Mouse (Mus musculus): ENCODE measurements around the gene Fam193b.
"Not testable (repeated sequence)": the region's sequence is repeated elsewhere in the genome, so short reads cannot be mapped to it uniquely, and the experiment has no call there.

Fam193b gene

DNA sequence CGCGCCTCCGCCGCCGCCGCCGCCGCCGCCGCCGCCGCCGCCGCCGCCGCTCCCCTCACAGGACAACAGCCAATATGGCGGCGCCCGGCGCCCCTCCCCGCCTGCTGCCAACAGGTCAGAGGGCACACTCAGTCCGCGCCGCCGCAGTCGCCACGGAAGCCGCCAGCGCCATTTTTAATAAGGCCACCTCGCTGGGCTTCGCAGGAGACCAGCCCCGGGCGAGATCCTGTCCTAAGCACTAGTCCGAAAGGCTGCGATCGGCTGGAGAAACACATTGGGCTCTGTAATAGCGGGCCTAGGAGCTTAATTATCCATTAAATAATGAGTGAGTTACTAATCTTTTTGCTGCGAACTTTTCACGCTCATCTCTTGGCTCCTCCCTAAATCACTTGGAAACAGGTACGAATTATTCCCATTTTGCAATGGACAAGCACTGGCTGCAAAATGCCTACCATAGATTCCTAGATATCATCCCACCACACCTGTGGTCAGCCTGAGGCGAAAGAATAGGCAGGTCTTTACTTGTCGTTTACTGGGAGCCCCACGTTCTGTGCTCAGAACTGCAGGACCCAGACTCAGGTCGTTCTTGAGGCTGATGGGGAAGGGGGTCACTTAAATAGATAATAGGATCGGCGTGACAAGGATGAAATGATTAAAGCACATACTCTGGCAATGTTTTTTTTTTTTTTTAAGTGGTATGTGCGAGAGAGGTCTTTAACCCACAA is at the start of gene Fam193b:
Gene Fam193b (minus strand): TSS at position 94 of the 725 bp plus-strand sequence.
- in situ Hi-C loops (cut with MboI, MseI) = no loop called here

DNA sequence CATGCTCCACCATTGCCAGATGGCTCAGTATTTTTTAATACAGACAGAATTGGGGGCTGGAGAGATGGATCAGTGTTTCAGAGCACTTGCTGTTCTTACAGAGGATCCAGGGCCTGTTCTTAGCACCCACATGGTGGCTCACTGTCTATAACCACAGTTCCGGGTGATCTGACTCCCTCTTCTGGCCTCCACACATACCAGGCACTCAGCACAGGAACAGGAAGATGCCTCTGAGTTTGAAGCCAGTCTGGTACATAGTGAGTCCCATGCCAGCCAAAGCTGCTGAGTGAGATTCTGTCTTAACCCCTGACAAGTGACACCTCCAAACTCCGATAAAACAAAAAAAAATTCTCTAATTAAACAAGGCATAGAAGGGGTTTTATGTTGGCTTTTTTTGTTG is 49.4 kb upstream of the Fam193b start:
- in situ Hi-C loops (cut with MboI, MseI) = no loop called here

DNA sequence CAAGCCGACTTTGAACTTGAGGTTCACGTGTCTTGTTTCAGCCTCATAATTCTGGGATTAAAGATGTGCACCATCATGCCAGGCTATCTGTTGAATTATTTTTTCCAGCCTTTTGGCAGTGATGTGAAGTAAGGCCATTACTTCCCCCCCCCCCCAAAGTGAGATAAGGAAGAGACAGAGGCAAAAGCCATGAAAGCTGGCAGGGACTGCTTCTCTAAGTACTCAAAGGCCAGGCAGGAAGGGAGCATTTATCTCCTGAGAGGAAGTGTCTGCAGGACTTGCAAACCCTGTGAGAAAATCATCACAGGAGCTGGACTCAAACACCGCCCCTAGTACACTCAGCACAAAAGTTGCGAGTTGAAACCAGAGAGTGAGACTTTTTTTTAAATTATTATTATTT is 48.4 kb upstream of the Fam193b start:
- in situ Hi-C loops (cut with MboI, MseI) = no loop called here

DNA sequence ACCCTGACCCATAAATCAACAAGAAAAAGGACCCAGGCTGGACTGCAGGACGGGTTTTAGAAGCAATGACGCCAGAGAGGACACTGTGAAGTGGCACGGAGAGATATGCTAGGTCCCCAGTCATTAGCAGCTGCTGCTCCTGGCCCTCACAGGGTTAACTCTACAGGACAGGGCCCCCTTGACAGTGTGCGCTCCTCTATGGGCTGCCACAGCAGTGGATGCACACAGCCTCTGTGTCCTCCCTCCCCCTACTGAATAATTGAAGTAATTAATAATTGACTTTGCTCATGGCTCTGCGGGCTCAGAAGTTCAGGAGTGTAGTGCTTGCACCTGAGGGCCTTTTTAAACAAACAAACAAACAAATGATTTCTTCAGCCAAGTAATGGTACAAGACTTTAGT is 42.6 kb upstream of the Fam193b start:
- in situ Hi-C loops (cut with MboI, MseI) = no loop called here

DNA sequence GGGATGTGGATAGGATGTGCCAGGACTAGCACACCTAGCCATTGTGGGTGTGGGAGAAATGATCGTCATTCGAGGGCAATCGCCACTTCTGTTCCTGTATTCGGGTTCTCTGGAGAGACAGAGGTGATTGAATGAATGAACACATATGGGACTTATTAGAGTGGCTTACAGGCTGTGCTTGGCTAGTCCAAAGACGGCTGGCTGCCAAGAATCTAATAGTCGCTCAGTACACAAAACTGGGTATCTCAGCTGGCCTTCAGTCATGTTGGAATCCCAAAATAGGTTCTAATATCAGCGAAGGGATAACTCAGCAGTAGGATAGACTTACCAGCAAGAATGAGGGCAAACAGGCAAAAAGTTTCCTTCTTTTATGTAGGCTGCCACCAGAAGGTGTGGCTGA is 41.1 kb upstream of the Fam193b start:
- in situ Hi-C loops (cut with MboI, MseI) = no loop called here

DNA sequence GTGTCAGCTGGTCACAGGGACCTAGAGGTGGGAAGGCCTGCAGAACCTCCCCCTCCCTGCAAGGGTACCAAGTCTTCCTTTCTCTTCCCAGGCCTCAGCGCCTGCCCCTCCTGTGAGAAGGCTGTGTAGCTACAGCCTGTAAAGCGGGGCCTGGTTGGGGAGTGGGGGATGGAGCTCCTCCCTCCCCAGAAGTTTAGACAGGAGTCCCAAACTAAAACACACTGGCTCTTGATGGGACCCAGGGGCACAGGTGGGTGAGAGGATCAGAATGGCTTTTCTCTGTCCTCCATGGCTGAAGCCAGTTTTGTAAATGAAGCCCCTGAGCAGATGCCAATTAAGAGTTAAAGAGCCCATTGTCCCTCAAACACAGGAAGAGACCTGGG is 36.7 kb upstream of the Fam193b start:
- in situ Hi-C loops (cut with MboI, MseI) = no loop called here

DNA sequence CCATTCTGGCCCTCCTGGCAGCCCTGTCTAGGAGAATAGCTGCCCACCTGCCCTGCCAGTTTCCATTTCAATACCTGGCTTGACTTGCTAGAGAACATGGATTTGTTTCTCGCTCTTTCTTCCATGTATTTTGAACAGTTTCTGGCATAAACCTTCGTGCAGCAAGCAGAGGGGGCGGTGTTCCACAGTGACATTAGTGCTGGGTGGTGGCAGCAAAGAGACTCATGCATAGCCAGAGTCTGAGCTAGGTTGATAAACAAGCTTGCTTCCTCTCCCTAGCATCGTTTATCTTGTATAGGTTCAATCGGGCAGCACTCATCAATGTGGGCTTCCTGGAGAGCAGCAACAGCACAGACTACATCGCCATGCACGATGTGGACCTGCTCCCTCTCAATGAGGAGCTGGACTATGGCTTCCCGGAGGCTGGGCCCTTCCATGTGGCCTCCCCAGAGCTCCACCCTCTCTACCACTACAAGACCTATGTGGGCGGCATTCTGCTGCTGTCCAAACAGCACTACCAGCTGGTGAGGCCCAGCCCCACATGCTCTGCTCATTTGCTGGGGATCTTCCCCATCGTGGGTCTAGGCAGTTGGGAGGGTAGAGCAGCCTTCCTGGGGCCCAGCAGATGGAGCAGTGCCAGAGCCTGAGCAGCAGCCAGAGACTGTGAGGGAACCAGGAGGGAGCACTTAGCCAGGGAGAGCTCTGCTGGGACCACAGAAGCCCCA is 36.1 kb upstream of the Fam193b start:
- in situ Hi-C loops (cut with MboI, MseI) = no loop called here

DNA sequence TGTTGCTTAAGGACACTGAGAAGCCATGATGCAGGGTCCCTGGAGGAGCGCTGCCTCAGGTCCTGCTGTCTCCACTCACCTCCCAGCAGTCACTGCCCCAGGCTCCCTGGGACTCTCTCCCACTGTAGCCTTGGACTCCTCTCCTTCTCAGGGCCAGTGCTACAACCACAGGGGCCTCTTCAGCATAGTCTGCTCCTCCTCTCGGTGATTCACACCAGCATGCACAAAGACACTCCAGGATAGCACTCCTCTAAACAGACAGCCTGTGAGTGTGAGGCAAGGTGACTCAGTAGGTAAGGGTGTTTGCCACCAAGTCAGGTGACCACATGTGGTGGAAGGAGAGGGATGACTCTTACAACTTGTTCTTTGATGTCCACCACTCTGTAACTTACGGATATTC is 33.7 kb upstream of the Fam193b start:
- in situ Hi-C loops (cut with MboI, MseI) = loop anchor here in 1 of 2 experiments (5.0 kb wide), 1 partner anchor 33 kb away; the partner anchor contains the start of gene Ddx46

DNA sequence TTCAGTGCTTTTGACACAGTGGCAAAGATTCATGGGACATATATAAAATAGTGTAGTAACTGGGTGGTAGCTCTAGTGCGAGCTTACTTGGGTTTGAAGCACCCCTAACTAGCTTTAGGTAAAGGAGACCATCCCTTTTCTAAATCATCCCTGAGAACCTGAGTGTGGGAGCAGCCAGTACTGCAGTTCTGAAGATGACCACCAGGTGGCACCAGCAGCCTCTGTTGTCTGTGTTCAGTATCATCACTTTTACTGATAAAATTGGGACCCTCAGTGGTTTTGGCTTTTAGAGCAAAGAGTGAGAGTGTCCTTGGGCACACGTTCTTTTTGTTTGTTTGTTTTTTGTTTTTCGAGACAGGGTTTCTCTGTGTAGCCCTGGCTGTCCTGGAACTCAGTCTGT is 30.7 kb upstream of the Fam193b start:
- in situ Hi-C loops (cut with MboI, MseI) = loop anchor here in 1 of 2 experiments (5.0 kb wide), 1 partner anchor 36 kb away; the partner anchor contains the start of gene Ddx46

DNA sequence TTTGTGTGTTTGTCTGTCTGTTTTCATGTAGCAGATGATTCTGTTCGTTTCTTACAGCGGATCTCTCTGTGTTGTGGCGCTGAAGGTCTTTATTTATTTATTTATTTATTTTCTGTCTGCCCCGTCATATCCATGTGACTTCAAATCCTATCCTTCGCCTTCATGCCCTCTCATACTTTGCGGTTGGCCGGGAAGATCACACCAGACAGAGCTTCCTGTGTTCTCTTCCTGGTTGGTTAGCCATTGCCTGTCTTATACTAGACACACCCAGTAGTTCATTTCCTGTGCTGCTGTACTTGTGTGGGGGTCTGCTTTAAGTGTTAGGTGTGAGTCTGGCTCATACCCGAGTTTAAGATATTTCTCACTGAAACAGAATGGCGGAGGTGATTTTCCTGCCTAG is 29.7 kb upstream of the Fam193b start:
- in situ Hi-C loops (cut with MboI, MseI) = loop anchor here in 1 of 2 experiments (5.0 kb wide), 1 partner anchor 37 kb away; the partner anchor contains the start of gene Ddx46

DNA sequence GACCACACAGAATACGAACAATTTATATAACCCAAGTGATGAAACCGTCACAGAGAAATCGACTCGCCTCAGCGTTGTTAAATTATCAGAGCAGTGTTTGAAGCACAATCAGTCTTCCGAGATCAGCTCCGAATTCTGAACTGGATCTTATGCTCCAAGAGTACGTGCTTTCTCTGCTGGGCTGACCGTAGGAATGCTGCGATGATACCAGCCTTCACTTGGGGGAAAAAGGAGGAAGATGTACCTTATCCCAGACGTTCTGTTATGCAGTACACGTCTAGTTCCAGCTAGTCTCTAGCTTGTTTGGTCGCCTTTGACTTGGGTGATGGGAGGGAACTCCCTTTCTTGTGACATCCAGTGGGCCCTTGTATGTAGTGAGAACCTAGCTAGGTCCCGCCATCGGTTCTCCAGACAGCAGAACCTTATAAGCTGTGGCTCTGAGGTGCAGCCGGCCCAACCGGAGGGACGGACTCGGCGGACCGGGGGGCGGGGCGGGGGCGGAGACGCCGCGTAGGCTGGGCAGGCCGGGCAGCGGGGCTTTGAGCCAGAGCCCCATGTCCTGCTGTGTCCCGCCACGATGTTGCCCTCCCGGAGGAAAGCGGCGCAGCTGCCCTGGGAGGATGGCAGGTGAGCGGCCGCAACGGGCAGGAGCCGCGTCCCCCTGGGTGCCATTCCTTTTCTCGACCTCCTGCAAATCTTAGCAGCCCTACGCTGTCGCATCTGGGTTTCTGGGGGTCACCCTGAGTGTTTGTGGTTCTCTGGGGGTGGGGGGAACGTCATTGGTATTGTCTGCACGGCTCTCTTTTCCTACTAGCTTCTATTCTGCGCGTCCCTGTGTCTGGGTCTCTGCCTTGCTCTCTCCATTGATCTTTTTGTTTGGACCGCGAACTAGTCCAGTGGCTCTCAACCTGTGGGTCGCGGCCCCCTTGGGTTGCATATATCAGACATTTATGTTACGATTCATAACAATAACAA is 28.9 kb upstream of the Fam193b start, which contains the start of gene B4galt7:
Gene B4galt7 (plus strand): TSS at position 331 of the 975 bp plus-strand sequence.
- in situ Hi-C loops (cut with MboI, MseI) = loop anchor here in 1 of 2 experiments (5.0 kb wide), 1 partner anchor 37 kb away; the partner anchor contains the start of gene Ddx46

DNA sequence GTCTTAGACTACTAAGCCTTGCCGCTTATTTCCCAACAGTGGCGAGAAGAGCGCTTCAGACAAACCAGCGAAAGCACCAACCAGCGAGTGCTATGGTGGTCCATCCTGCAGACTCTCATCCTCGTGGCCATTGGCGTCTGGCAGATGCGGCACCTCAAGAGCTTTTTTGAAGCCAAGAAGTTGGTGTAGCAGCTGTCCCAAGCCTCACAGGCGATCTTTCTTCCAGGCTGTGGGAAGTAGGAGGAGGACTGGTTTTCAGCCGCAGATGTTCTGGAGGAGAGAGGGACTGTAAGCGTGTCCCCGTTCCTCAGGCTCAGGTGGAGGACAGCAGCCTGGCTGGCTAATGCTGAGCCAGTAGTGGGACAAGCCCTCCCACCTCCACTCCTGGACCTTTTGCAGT is 25.9 kb upstream of the Fam193b start:
- in situ Hi-C loops (cut with MboI, MseI) = no loop called here

DNA sequence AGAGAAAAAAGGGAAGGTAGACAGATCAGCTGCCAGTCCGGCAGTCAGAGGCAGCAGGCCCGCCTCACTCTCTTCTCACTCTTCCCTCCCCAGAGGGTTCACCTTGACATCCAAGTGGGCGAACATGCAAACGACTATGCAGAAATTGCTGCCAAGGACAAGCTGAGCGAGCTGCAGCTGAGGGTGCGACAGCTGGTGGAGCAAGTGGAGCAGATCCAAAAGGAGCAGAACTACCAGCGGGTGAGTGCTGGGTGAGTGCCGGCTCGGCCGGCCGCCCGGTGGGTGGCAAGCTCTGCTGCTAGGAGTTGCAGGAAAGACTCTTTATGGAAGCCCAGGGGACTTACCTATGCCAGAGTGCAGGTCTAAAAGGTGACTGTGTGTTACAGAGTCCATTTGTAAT is 24.5 kb upstream of the Fam193b start:
- in situ Hi-C loops (cut with MboI, MseI) = no loop called here

DNA sequence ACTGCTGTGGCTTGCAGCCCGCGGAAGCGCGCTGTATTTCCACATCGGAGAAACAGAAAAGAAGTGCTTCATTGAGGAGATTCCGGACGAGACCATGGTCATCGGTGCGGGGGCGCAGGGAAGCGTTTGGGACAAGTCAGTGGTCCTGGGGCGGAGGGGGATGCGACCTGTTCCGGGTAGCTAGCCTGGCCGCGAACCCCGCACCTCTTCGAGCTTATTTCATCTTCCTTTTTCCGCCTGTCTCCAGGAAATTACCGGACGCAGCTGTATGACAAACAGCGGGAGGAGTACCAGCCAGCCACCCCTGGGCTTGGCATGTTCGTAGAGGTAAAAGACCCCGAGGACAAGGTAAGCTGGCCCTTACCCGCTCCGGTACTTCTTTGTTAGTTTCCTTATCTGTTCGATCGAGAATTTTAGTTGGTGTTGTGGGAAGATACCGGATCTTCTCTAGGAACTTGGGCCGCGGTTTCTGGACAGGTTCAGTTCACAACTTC is 22.4 kb upstream of the Fam193b start:
- in situ Hi-C loops (cut with MboI, MseI) = no loop called here

DNA sequence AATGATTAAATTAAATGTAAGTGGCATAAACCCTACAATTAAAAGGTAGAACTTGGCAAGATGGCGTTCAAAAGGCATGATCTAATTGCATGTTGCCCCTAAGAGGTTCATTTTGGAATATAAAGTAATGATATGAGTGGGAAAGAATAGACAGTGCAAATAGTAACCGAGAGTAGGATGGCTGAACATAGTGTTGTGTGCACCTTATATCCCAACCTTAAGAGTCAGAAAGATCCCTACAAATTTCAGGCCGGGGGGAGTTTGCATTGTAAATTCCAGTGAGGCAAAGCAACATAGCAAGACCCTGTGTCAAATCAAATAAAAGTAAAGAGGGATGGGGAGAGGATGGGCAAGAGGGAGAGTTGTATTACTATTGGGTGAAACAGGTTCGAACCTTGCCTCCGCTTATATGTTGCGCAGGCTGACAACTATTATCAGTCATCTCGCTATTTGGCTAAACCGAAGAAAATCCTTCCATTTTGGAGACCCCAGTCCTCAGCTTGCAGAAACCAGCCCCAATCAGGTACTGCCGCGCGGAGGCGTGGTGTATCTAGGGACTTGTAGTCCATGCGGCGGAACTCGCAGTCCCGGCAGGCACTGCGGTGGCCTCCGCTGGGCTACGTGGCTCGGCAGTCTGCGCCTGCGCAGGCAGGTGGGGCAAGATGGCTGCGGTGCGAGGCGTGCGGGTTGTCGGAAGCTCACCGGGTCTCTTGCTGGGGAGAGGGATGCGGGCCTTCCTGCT is 21.8 kb upstream of the Fam193b start:
- in situ Hi-C loops (cut with MboI, MseI) = no loop called here

DNA sequence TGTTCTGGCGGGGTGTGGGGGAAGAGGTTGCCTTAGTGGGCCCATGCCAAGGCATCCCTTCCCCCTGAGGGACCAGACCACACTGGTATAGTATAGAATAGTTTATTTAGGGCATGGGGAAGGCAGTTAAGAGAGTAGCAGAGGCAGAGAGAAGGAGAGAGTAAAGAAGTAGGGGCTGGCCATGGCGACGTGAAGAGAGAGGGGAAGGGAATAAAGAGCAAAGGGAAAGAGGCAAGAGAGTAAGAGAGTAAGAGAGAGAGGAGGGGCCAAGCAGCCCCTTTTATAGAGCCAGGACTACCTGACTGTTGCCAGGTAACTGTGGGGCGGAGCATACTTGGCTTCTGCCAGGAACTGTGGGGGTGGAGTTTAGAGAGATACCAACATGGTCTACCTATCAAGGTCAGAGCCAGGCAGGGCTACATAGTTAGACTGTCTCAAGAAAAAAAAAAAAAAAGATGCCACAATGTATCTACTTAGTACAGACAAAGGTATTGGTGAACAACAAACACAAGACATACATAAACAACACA is 21.1 kb upstream of the Fam193b start:
- in situ Hi-C loops (cut with MboI, MseI) = no loop called here

DNA sequence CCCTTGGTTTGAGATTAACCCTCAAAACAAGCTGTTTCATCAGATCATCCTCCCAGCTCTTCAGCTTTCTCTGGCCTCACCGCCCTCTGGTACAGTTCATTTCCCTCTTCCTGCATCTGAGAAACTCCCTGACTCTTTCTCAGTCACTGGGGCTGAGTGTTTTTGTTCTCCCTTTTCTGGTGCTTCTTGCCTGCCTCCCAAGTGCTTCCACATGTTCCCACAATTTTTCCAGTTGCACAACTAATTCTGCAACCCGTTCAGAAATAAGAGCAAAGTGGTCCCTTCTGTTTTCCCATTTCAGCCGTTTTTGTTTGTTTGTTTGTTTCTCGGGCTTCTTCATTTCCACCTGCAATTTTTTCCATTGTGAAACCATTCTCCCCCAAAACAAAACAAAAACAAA is 7.2 kb upstream of the Fam193b start:
- in situ Hi-C loops (cut with MboI, MseI) = no loop called here

DNA sequence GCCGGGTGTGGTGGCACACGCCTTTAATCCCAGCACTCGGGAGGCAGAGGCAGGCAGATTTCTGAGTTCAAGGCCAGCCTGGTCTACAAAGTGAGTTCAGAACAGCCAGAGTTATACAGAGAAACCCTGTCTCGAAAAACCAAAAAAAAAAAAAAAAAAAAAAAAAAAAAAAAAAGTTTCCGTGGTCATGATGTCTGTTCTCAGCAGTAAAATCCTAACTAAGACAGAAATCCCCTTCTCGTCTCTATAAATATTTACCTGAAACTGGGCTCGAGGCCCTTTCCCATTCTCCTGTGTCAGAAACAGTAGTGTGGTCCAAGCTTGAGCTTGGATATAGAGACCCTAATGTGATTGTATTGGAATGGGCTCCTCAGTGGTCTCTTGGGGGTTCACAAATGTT is 6.0 kb upstream of the Fam193b start:
- in situ Hi-C loops (cut with MboI, MseI) = not testable (repeated sequence)

DNA sequence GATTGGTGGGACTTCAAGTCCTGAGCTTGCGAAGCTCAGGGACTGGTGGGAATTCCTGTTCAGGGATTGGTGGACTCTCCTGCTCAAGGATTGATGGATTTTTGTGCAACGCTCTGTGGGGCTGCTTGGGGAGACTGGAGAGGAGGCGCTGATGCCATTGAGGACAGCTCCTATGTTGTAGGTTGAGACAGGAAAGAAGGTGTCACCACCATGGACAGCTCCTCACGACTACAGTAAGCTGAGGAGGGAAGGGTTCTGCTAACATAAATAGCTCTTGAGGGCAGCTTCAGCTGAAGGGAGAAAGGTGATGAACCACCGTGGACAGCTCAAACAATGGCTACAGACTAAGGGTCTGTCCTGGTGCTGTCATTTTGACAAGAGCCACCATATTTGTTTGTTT is 5.0 kb upstream of the Fam193b start:
- in situ Hi-C loops (cut with MboI, MseI) = no loop called here

DNA sequence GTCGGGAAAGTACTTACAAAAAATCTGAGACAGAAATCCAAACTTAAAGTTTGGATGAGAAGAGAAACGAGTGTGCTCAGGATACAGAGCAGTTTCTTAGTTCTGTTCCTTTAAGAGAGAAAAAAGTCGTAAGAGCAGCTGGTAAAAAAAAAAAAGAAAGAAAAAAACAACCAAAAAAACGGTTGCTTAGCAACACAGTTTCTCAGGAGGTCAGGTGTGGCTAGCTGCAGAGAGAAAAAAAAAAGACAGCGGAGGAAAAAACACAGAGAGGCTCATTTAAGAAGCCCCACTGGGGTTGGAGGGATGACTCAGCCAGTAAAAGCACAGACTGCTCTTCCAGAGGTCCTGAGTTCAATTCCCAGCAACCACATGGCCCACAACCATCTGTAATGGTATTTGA is 3.4 kb upstream of the Fam193b start:
- in situ Hi-C loops (cut with MboI, MseI) = no loop called here

DNA sequence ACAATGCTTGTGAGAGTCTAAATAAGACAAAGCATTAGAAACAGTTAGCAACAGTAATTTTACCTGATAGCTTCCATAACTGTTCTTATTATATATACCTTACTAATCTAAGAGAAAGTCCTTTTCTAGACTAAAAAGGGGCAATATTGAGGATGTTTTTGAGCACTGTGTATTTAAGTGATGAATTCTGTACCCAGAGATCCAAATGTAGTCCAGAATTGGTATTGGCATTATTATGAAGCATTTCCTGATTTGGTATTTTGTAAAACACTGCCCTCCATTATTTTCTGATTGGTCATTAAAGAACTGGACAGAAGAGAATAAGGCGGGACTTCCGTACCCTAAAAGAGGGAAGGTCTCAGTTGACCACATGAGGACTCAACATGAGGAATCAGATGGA is 2.5 kb upstream of the Fam193b start, which contains the start of gene Tmed9:
Gene Tmed9 (plus strand): TSS at position 301 of the 400 bp plus-strand sequence.
- in situ Hi-C loops (cut with MboI, MseI) = no loop called here

Data from T-helper 17 cell (primary cell).